Mouse (Mus musculus): ENCODE data around the gene Pon2. TPM values are rescaled to one million over a fixed set of nuclear protein-coding genes. Genes with fewer than 3 reads are reported as not detected.
A peak's percentile ranks its signal among the peaks of the same experiment; 100 is the strongest.
"Not testable (repeated sequence)": the region's sequence is repeated elsewhere in the genome, so short reads cannot be mapped to it uniquely, and the experiment has no call there.

Gene Pon2
- polyA plus RNA-seq (2016; fragmentation: Nextera tagmentation; extraction: Ambion mirVana), result 32.1 and 32.4 TPM in 2 replicates

- Histone ChIP-seq H3K4me3 (peak within 1 kb of the TSS; percentile 78), H3K36me3 (no peaks in the 10 kb centered on the region), H3K9me3 (no peaks in the 10 kb centered on the region), H3K4me1 (replicated peaks) (peaks cover 19% of the 10 kb centered on the region), H3K27ac (peak within 1 kb of the TSS; percentile 96), H3K27me3 (ENCODE audit: insufficient read depth, poor library complexity, severe bottlenecking) (peaks cover 7% of the 10 kb centered on the region; the same call in 1 of the 2 replicates)
- under 1% methylated on average over 44 of the region's 47 CpGs for WGBS
- peak; percentile 84 for DNase-seq (ENCODE audit: low spot score)
Observed at GRCm38 (mm10) chr6:5298092-5298554, at the start of gene Pon2. TSS of gene Pon2 (minus strand) at chr6:5298455.

- H3K27me3 ChIP-seq (ENCODE audit: insufficient read depth, poor library complexity, severe bottlenecking), result no peaks in the 10 kb centered on the region
- no peak for DNase-seq (ENCODE audit: low spot score)
- H3K4me3 ChIP-seq, result no peak overlapping the region
- H3K9me3 ChIP-seq, result no peaks in the 10 kb centered on the region
- WGBS, result 81% methylated on average over 6 of the region's 6 CpGs
- 0 out of 2 replicates have a peak, but pooled peaks cover 4% of the 10 kb centered on the region for H3K4me1 ChIP-seq (replicated peaks)
- no peak overlapping the region for H3K27ac ChIP-seq
- no peaks in the 10 kb centered on the region for H3K36me3 ChIP-seq
Observed at GRCm38 (mm10) chr6:5344255-5344654, 46.0 kb upstream of the Pon2 start.

GRCm38 (mm10) chr6:5339283-5339682 lies 41.0 kb upstream of the Pon2 start:
- not testable (repeated sequence) for DNase-seq (ENCODE audit: low spot score); H3K4me3 ChIP-seq; H3K4me1 ChIP-seq (replicated peaks); H3K36me3 ChIP-seq; H3K27ac ChIP-seq; H3K27me3 ChIP-seq (ENCODE audit: insufficient read depth, poor library complexity, severe bottlenecking)
- WGBS, result 95% methylated on average over 1 of the region's 1 CpGs
- 0 out of 2 replicates have a peak, but pooled peaks cover 12% of the 10 kb centered on the region for H3K9me3 ChIP-seq

GRCm38 (mm10) chr6:5338781-5339180 lies 40.5 kb upstream of the Pon2 start:
- H3K27me3 ChIP-seq (ENCODE audit: insufficient read depth, poor library complexity, severe bottlenecking); DNase-seq (ENCODE audit: low spot score); H3K36me3 ChIP-seq; H3K4me3 ChIP-seq; H3K27ac ChIP-seq; H3K4me1 ChIP-seq (replicated peaks): not testable (repeated sequence)
- H3K9me3 ChIP-seq, result 0 out of 2 replicates have a peak, but pooled peaks cover 12% of the 10 kb centered on the region
- WGBS, result 87% methylated on average over 4 of the region's 4 CpGs

GRCm38 (mm10) chr6:5336016-5336415 lies 37.8 kb upstream of the Pon2 start:
- not testable (repeated sequence) for H3K4me3 ChIP-seq; H3K36me3 ChIP-seq; DNase-seq (ENCODE audit: low spot score); H3K27ac ChIP-seq; H3K4me1 ChIP-seq (replicated peaks); H3K27me3 ChIP-seq (ENCODE audit: insufficient read depth, poor library complexity, severe bottlenecking)
- 0 out of 2 replicates have a peak, but pooled peaks cover 19% of the 10 kb centered on the region for H3K9me3 ChIP-seq

- DNase-seq (ENCODE audit: low spot score), result no peak
- Histone ChIP-seq H3K4me3 (no peak overlapping the region), H3K27me3 (ENCODE audit: insufficient read depth, poor library complexity, severe bottlenecking) (no peaks in the 10 kb centered on the region), H3K4me1 (replicated peaks) (no peaks in the 10 kb centered on the region), H3K9me3 (0 out of 2 replicates have a peak, but pooled peaks cover 19% of the 10 kb centered on the region), H3K36me3 (no peaks in the 10 kb centered on the region), H3K27ac (no peak overlapping the region)
- 53% methylated on average over 5 of the region's 5 CpGs for WGBS
Observed at GRCm38 (mm10) chr6:5334021-5334420, 35.8 kb upstream of the Pon2 start.

GRCm38 (mm10) chr6:5332560-5333150 lies 34.4 kb upstream of the Pon2 start:
- DNase-seq (ENCODE audit: low spot score), result no peak
- H3K36me3 ChIP-seq, result no peaks in the 10 kb centered on the region
- H3K27me3 ChIP-seq (ENCODE audit: insufficient read depth, poor library complexity, severe bottlenecking), result no peaks in the 10 kb centered on the region
- WGBS, result 78% methylated on average over 3 of the region's 3 CpGs
- H3K4me3 ChIP-seq, result no peak overlapping the region
- H3K9me3 ChIP-seq, result 0 out of 2 replicates have a peak, but pooled peaks cover 10% of the 10 kb centered on the region
- no peaks in the 10 kb centered on the region for H3K4me1 ChIP-seq (replicated peaks)
- H3K27ac ChIP-seq, result no peak overlapping the region

- H3K9me3 ChIP-seq, result peaks cover 9% of the 10 kb centered on the region
- 57% methylated on average over 2 of the region's 2 CpGs for WGBS
- no peak for DNase-seq (ENCODE audit: low spot score)
- H3K27ac ChIP-seq, result no peak overlapping the region
- no peak overlapping the region for H3K4me3 ChIP-seq
- H3K4me1 ChIP-seq (replicated peaks), result no peaks in the 10 kb centered on the region
- no peaks in the 10 kb centered on the region for H3K27me3 ChIP-seq (ENCODE audit: insufficient read depth, poor library complexity, severe bottlenecking)
- H3K36me3 ChIP-seq, result no peaks in the 10 kb centered on the region
Observed at GRCm38 (mm10) chr6:5325122-5325521, 26.9 kb upstream of the Pon2 start.

GRCm38 (mm10) chr6:5324101-5324500 lies 25.8 kb upstream of the Pon2 start:
- not testable (repeated sequence) for H3K9me3 ChIP-seq; H3K27me3 ChIP-seq (ENCODE audit: insufficient read depth, poor library complexity, severe bottlenecking); H3K27ac ChIP-seq; H3K4me3 ChIP-seq; H3K36me3 ChIP-seq; DNase-seq (ENCODE audit: low spot score); H3K4me1 ChIP-seq (replicated peaks)
- WGBS, result 95% methylated on average over 6 of the region's 6 CpGs

- H3K4me3 ChIP-seq, result no peak overlapping the region
- no peak overlapping the region for H3K27ac ChIP-seq
- no peaks in the 10 kb centered on the region for H3K9me3 ChIP-seq
- no peaks in the 10 kb centered on the region for H3K36me3 ChIP-seq
- no peak for DNase-seq (ENCODE audit: low spot score)
- no peaks in the 10 kb centered on the region for H3K27me3 ChIP-seq (ENCODE audit: insufficient read depth, poor library complexity, severe bottlenecking)
- WGBS, result 86% methylated on average over 9 of the region's 9 CpGs
- no peaks in the 10 kb centered on the region for H3K4me1 ChIP-seq (replicated peaks)
Observed at GRCm38 (mm10) chr6:5316630-5317029, 18.4 kb upstream of the Pon2 start.

- 87% methylated on average over 3 of the region's 3 CpGs for WGBS
- H3K36me3 ChIP-seq, result no peaks in the 10 kb centered on the region
Observed at GRCm38 (mm10) chr6:5315053-5315759, 17.0 kb upstream of the Pon2 start.

GRCm38 (mm10) chr6:5313951-5314590 lies 15.8 kb upstream of the Pon2 start:
- no peaks in the 10 kb centered on the region for H3K27me3 ChIP-seq (ENCODE audit: insufficient read depth, poor library complexity, severe bottlenecking)
- H3K4me3 ChIP-seq, result no peak overlapping the region
- DNase-seq (ENCODE audit: low spot score), result no peak
- WGBS, result 94% methylated on average over 5 of the region's 5 CpGs
- no peaks in the 10 kb centered on the region for H3K4me1 ChIP-seq (replicated peaks)
- no peaks in the 10 kb centered on the region for H3K36me3 ChIP-seq
- no peak overlapping the region for H3K27ac ChIP-seq
- H3K9me3 ChIP-seq, result no peaks in the 10 kb centered on the region

More at GRCm38 (mm10) chr6:5315053-5315759, 17.0 kb upstream of the Pon2 start:
- Histone ChIP-seq H3K27me3 (ENCODE audit: insufficient read depth, poor library complexity, severe bottlenecking) (no peaks in the 10 kb centered on the region), H3K9me3 (no peaks in the 10 kb centered on the region), H3K4me3 (no peak overlapping the region), H3K4me1 (replicated peaks) (no peaks in the 10 kb centered on the region), H3K27ac (no peak overlapping the region)
- DNase-seq (ENCODE audit: low spot score), result no peak

GRCm38 (mm10) chr6:5310491-5310890 lies 12.2 kb upstream of the Pon2 start:
- 89% methylated on average over 3 of the region's 3 CpGs for WGBS
- H3K4me3 ChIP-seq, result no peak overlapping the region
- H3K27ac ChIP-seq, result no peak overlapping the region
- no peak for DNase-seq (ENCODE audit: low spot score)
- peaks cover 1% of the 10 kb centered on the region; the same call in 1 of the 2 replicates for H3K4me1 ChIP-seq (replicated peaks)
- H3K36me3 ChIP-seq, result no peaks in the 10 kb centered on the region
- no peaks in the 10 kb centered on the region for H3K27me3 ChIP-seq (ENCODE audit: insufficient read depth, poor library complexity, severe bottlenecking)
- H3K9me3 ChIP-seq, result no peaks in the 10 kb centered on the region

Data from hindbrain, embryonic 10.5 days (tissue).